ENCODE assay signal across 8 mouse cellular contexts in genomic region chr2:60209122-60209611, GRCm38 (mm10). TPM values are rescaled to one million over a fixed set of nuclear protein-coding genes. Genes with fewer than 3 reads are reported as not detected.
A peak's percentile ranks its signal among the peaks of the same experiment; 100 is the strongest.
DNase-seq lines count a peak whose midpoint lies in the region; ATAC-seq and TF ChIP-seq lines count a peak whose summit lies in the region.

No protein-coding gene starts in this region.

- peak; percentile 57 for ATAC-seq in limb, embryonic 13.5 days (ENCODE audit: low FRiP score, low read depth)
- ATAC-seq in midbrain, embryonic 16.5 days: peak; percentile 59
- peak; percentile 45; the same call in 1 of the 2 replicates for ATAC-seq in stomach, embryonic 15.5 days (ENCODE audit: insufficient read depth, low FRiP score, low read depth)

- H3K9ac ChIP-seq in limb, embryonic 13.5 days: peak overlapping the region; percentile 92
- peak overlapping the region; percentile 95 for H3K9ac ChIP-seq in midbrain, embryonic 16.5 days (ENCODE audit: low read depth, low read length)
- H3K9ac ChIP-seq in stomach, embryonic 15.5 days: peak overlapping the region; percentile 79

- 1% methylated on average over 27 of the region's 35 CpGs for WGBS in limb, embryonic 13.5 days
- WGBS in midbrain, embryonic 16.5 days: under 1% methylated on average over 30 of the region's 35 CpGs
- WGBS in stomach, embryonic 15.5 days: 0% methylated on average over 29 of the region's 35 CpGs

- peaks cover 35% of the 10 kb centered on the region for H3K36me3 ChIP-seq in limb, embryonic 13.5 days
- H3K36me3 ChIP-seq in midbrain, embryonic 16.5 days (ENCODE audit: control insufficient read depth, insufficient read depth, low read length): no peaks in the 10 kb centered on the region
- H3K36me3 ChIP-seq in stomach, embryonic 15.5 days: no peaks in the 10 kb centered on the region

- intact Hi-C loops in left cerebral cortex, adult 2 months (cut with DNase I): loop anchor here (2.0 to 5.0 kb wide), 2 partner anchors 84 to 172 kb away; no protein-coding TSS in a partner anchor

- H3K9me3 ChIP-seq in limb, embryonic 13.5 days: no peaks in the 10 kb centered on the region
- no peaks in the 10 kb centered on the region for H3K9me3 ChIP-seq in midbrain, embryonic 16.5 days (replicated peaks; ENCODE audit: control insufficient read depth, low read length, poor library complexity, severe bottlenecking)
- no peaks in the 10 kb centered on the region for H3K9me3 ChIP-seq in stomach, embryonic 15.5 days

- H3K4me2 ChIP-seq in limb, embryonic 13.5 days (replicated peaks): peak overlapping the region; percentile 66
- peak overlapping the region; percentile 66 for H3K4me2 ChIP-seq in midbrain, embryonic 16.5 days (ENCODE audit: low read length)
- H3K4me2 ChIP-seq in stomach, embryonic 15.5 days: peak overlapping the region; percentile 57

- H3K4me3 ChIP-seq in left cerebral cortex, adult 2 months: peak overlapping the region; percentile 85
- H3K4me3 ChIP-seq in limb, embryonic 13.5 days: peak overlapping the region; percentile 90
- H3K4me3 ChIP-seq in midbrain, embryonic 16.5 days (ENCODE audit: low read depth, low read length): peak overlapping the region; percentile 82
- peak overlapping the region; percentile 73 for H3K4me3 ChIP-seq in stomach, embryonic 15.5 days (replicated peaks)

- no peak for TF ChIP-seq CTCF in left cerebral cortex, adult 2 months (IDR thresholded peaks at IDR 0.05)

- H3K4me1 ChIP-seq in limb, embryonic 13.5 days: peaks cover 35% of the 10 kb centered on the region
- H3K4me1 ChIP-seq in midbrain, embryonic 16.5 days (ENCODE audit: control insufficient read depth, insufficient read depth, low read length): peaks cover 40% of the 10 kb centered on the region
- H3K4me1 ChIP-seq in stomach, embryonic 15.5 days: peaks cover 21% of the 10 kb centered on the region; the same call in 1 of the 2 replicates

- H3K27ac ChIP-seq in left cerebral cortex, adult 2 months: peak overlapping the region; percentile 85
- peak overlapping the region; percentile 84 for H3K27ac ChIP-seq in limb, embryonic 13.5 days
- H3K27ac ChIP-seq in midbrain, embryonic 16.5 days (ENCODE audit: low read length): peak overlapping the region; percentile 93
- peak overlapping the region; percentile 79 for H3K27ac ChIP-seq in stomach, embryonic 15.5 days

- no peaks in the 10 kb centered on the region for H3K27me3 ChIP-seq in limb, embryonic 13.5 days
- no peaks in the 10 kb centered on the region for H3K27me3 ChIP-seq in midbrain, embryonic 16.5 days (ENCODE audit: control insufficient read depth, insufficient read depth, low read depth, low read length)
- no peaks in the 10 kb centered on the region for H3K27me3 ChIP-seq in stomach, embryonic 15.5 days (replicated peaks)

- peak in 1 of 2 experiments; percentile 52 for DNase-seq in left cerebral cortex, adult 2 months (ENCODE audit: extremely low spot score in 1 of 2, low spot score in 2 of 2)
- no peak for DNase-seq in left cerebral cortex, adult 11 months (ENCODE audit: low spot score)
- peak; percentile 71 to 75 for DNase-seq in cerebellum, postnatal 14 days
- DNase-seq in frontal cortex, postnatal 14 days (ENCODE audit: low spot score in 2 of 2): peak; percentile 13 to 50
- peak; percentile 72 for DNase-seq in induced T-regulatory cell, adult 2 months (ENCODE audit: low read depth)

RNA-seq across cellular contexts. Expression of gene Baz2b, which starts 0.5 kb away (rescaled TPM):
- total RNA-seq in left cerebral cortex, adult 2 months (2021): 10 to 100 TPM; 64.2 to 67.9 TPM
- polyA plus RNA-seq in limb, embryonic 13.5 days (2015; fragmentation: Nextera tagmentation; extraction: Ambion mirVana): 64.6 and 67.1 TPM in 2 replicates
- 75.3 and 86.4 TPM in 2 replicates for polyA plus RNA-seq in midbrain, embryonic 16.5 days (2015; fragmentation: Nextera tagmentation; extraction: Ambion mirVana)
- polyA plus RNA-seq in stomach, embryonic 15.5 days (2015; fragmentation: Nextera tagmentation; extraction: Ambion mirVana): 47.8 and 53.6 TPM in 2 replicates

RNA-seq across cellular contexts. Expression of gene March7, which starts 0.5 kb away (rescaled TPM):
- total RNA-seq in left cerebral cortex, adult 2 months (2021): 10 to 100 TPM; 60.3 to 60.7 TPM
- 83.0 and 92.8 TPM in 2 replicates for polyA plus RNA-seq in limb, embryonic 13.5 days (2015; fragmentation: Nextera tagmentation; extraction: Ambion mirVana)
- 94.7 and 97.3 TPM in 2 replicates for polyA plus RNA-seq in midbrain, embryonic 16.5 days (2015; fragmentation: Nextera tagmentation; extraction: Ambion mirVana)
- 66.4 and 71.0 TPM in 2 replicates for polyA plus RNA-seq in stomach, embryonic 15.5 days (2015; fragmentation: Nextera tagmentation; extraction: Ambion mirVana)
